Mouse (Mus musculus): Measurements from ENCODE around the gene Asb10.

Asb10 gene

GRCm38 (mm10) chr5:24486738-24487137 lies 54.0 kb downstream of the Asb10 start:
- DNase-seq: no peak

GRCm38 (mm10) chr5:24486097-24486496 lies 54.7 kb downstream of the Asb10 start:
- DNase-seq: peak; percentile 86

- no peak for DNase-seq
These were observed 55.8 kb downstream of the Asb10 start for GRCm38 (mm10) chr5:24484963-24485362.

- peak; percentile 77 for DNase-seq
These were observed 57.5 kb downstream of the Asb10 start for GRCm38 (mm10) chr5:24483326-24483725.

Measured in cerebellum, adult 11-12 months (tissue).